Mouse (Mus musculus): ENCODE measurements around the gene Zfp91.
"Not testable (repeated sequence)": the region's sequence is repeated elsewhere in the genome, so short reads cannot be mapped to it uniquely, and the experiment has no call there.

Gene Zfp91

DNA sequence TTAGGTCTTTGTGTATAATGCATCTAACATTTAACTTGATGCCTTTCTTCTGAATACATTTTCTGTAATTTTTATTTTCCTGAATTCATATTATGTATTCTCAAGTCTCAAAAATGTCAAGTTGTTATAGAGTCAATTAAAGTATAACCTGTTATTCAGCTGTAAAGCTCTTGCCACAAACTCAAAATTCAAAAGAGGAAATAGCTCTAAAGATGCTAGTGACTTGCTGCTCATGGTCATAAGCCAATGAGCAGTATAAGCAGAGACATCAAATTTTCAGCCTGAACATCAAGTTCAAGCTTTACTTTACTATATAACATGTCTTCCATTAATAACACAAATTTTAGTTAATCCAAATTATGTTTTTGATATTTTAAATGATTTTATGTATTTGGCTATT, 3.6 kb downstream of the Zfp91 start:
- DNase-seq: no peak

DNA sequence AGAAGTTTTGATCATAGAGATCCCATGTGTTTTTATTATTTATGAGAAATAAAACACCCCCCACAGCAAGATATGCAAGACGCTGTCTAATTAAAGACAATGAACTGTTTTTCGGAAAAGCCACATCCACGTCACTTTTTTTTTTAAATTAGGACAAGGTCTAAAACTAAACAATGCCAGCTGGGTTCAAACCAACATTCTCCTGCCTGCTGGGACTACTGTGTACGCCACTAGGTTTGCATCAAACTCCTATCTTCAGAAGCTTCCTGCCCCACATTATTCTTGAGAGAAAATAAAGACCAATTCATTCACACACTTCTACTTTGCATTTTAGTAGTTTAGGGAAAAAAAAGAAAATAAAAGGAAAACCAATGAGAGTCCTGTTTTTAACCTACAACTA, 8.2 kb downstream of the Zfp91 start:
- no peak for DNase-seq

DNA sequence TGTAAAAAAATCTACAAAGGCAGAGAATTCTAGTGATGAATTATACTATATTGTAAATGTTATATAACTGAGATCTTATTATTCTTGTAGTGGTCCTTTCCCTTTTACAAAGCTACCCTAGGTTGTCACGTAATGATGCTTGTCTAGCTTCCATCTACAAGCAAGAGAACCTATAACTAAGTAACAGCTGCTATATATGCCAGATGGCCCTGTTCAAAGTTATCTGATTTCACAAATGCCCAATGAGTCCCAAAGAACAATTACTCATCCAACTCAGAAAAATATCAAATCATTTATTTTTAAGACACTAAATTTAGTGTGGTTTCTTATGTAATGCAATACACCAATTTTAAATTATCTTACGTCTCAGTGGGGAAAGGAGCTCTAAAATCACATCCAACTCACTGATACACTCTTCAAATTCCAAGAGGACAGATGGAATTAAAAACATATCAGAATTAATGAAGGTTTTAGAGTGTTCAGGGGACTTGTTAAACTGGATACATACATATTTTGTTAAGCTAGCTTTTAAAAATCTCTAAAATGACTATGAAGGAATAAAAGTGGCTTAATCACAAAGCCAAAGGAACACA, 9.0 kb downstream of the Zfp91 start:
- DNase-seq: no peak

DNA sequence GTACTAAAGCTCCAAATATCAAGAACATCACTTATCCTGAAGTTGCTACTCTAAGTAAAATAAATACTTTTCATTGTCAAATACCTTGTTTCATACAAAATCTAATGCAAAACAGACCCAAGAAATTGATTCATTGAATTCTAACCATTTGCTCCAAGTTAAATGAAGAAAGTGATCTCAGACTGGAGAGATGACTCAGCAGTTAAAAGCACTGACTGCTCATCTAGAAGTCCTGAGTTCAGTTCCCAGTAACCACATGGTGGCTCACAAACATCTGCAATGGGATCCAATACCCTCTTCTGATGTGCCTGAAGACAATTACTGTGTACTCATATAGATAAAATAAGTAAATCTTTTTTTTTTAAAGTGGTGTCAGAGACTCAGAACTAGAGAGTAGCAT, 15.5 kb downstream of the Zfp91 start:
- no peak for DNase-seq

DNA sequence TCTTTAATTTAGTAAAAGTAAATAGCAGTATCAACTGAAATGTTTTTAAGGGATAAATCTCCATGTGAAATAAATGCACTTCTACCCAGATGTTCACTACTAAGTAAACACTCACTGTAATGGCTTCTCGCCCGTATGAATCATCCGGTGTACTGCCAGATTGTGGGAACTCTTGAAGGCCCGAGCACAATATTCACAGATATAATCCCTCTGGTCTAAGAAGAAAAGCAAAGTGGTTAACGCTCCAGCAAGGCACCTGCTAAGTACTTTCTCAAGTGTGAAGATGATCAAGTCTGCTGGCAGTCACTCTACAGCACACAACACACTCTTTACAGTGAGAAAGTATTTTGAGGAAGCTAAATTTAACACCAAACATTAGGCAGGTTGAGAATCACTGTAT, 25.0 kb downstream of the Zfp91 start:
- DNase-seq: no peak

DNA sequence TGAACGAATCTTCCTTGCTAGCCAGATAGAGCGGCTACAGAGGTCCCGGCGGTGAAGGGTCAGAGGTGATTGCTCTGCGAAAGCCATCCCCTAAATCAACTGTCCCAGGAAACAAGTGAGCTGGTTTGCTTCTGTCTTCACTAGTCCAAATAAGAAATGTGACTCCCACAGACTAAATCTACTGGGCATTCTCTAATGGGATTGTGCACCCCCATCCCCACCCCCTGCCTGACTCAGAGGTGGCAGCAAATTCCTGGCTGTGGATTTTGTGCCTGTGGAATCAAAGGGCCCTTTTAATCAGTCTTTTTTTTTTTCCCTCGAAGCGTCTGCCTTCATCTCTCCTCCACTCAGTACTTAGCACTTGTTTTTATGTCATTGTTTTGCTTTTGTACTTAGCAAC, 30.6 kb downstream of the Zfp91 start, which contains the start of gene Cntf:
TSS of gene Cntf (minus strand) at position 325 of the 400 bp plus-strand sequence.
- no peak for DNase-seq

DNA sequence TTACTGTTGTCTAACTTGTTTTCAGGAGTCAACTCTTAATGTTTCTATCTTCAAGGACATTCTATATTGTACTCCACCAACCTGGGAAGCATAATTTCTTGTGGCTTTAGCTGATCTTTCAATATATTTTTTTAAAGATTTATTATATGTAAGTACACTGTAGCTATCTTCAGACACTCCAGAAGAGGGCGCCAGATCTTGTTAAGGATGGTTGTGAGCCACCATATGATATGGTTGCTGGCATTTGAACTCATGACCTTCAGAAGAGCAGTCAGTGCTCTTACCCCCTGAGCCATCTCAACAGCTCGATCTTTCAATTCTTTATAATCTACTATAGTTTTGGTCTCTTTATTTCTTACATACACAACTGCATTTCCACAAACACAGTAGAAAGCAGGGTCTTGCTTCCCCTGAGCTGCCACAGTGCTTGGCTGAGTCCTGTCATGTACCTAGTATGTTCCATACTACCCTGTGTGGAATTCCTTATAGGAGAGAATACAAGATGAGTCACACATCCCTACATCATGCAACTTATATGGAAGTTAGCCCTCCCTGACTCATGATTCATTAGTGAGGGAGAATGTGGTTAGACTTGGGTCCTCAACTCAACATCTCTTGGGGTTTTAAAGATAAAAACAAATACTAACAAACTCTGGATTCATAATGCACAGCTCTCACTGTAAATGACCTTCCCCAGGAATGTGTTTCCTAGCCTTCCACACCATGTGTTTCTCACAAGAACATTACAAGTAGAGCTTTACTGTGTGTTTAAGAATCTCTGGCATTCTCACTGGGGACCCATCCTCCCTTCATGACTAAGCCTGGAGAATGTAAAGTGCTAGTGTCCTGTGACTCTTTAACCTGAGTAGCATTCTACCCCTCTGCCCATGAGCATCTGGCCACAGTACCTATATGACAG, 33.5 kb downstream of the Zfp91 start:
- DNase-seq: no peak

DNA sequence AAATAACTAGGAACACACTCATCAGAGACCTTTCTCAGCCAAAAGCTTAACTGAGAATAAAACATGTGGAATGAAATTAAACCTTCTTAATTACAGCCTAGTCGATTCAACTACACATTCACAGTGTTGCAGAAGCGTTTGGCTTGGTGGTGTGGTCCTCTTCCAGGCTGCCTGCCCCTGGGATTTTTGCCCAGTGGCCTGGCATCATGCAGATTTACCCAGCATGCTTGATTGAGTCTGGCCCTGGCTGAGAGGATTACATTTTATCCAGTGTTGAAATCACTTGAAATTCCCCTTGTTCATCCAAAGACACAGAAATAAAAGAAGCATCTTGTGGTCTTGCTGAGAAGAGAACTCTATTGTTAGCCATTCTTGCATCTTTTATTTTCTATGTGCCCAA, 36.3 kb downstream of the Zfp91 start:
- no peak for DNase-seq

DNA sequence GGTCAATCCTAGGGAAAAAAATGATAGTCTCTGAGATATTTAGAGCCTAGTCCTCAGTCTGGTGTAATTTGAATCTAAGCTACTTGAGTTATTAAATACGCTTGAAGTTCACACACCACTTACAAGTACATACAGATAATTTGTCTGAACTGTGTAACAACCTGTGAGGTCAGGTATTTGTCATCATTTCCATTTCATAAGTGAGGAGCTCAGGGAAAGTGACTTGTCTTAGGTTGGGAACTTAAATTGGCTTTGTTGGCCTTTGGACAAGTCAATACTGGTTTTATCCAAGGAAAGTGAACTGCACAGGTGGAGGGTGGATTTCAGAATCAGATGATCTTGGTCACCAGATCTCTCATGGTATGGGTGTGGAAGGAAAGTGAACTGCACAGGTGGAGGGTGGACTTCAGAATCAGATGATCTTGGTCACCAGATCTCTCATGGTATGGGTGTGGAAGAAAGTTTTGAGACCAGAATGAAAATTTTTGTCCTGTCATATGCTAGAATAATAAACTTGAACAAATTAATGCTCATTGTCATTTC, 36.9 kb downstream of the Zfp91 start:
- DNase-seq: no peak

DNA sequence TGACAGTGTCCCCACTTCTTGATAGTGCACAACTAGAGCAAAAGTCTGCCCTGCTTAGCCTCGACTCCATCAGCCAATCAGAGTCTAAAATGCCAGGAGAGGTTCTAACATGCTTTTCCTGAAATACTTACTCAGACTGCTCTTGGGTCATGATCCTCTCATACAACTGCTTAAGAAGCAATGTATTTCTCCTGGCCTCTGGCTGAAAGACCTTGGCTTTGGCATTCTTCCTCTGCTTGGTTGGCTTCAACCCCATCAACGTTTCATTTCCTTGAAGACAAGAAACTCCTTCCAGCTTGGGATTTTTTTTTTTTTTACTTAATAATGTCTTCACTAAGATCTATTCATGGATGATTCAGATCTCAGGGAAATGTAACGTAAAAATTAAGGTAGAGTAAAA, 39.6 kb downstream of the Zfp91 start:
- DNase-seq: no peak

DNA sequence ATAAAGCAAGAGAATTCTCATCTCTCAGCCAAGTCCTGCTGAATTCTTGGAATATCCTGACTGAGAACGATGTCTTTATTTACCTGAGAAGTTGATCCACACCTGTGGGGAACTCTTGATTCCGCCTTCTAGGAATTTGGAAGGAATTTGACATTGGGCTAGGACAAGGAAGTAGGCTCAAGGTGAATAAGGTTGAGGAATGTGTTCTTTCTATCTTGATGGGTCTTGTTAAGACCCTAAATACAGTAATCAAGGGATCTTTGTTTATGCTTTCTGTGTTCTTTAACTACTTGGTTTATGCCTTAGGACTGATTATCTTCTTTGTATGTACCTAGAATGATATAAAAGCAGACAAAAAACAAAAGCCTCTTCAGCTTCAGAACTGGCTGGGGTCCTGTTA, 64.0 kb downstream of the Zfp91 start:
- DNase-seq: no peak

DNA sequence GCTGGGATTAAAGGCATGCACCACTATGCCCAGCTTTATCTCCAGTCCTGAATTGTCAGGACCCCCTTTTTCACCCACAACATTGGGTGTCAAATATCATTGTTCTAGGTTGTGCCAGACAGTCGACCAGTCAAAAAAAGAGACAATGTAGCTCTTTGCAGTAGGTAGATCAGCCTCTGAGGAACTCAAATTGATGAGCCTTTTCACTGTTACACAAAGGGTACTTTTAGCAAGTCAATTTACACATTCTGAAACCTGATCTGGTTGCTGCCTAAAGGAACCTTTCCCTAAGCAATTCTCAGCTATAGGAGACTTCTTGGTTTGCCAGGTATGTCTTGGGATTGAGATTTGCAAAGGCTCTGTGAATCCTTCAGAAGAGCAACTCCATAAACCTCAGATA, 64.9 kb downstream of the Zfp91 start:
- no peak for DNase-seq

DNA sequence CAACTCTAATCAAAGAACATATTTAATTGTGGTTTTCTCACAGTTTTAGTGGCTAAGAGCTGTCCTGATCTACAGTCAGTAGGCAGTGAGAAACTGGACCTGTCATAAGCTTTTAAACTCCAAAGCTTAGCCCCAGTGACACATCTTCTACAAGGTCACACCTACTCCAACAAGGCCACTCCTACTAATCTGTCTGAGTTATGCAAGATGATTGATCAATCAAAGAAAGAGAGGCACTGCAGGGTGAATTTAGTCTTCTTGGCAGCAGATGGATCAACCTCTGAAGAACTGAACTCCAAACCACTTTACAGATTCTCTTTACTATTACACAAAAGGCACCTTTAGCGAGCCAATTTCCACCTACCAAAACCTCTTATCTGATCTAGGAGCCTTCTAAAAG, 70.1 kb downstream of the Zfp91 start:
- no peak for DNase-seq

DNA sequence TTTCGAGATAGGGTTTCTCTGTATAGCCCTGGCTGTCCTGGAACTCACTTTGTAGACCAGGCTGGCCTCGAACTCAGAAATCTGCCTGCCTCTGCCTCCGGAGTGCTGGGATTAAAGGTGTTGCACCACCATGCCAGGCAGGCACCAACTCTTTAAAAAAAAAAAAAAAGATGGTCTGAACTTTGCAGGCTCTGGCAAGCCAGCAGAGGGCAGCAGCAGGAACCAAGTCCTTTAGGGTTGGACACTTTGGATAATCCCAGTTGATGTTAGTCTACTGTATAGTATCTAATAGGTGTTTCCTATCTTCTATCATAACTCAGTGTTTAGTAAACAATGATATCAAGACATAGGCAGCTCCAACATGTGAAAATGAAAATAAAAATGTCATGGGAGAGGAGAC, 73.6 kb downstream of the Zfp91 start:
- DNase-seq: peak; percentile 20

DNA sequence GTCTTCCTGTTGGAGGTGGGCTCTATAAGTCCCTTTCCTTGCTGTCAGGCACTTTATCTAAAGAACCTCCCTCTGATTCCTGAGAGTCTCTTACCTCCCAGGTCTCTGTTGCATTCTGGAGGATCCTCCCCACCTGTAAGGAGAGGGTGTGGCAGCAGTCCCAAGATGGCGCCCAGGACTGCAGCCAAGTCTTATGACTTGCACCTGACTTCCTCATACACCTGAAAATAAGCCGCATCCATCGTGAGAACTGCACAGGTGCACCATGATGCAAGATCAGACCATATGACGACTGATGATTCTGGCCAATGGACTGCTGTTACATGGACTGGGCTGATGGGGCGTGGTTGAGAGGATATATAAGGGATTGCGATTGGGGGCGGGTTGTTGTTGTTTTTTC, 74.3 kb downstream of the Zfp91 start:
- not testable (repeated sequence) for DNase-seq

DNA sequence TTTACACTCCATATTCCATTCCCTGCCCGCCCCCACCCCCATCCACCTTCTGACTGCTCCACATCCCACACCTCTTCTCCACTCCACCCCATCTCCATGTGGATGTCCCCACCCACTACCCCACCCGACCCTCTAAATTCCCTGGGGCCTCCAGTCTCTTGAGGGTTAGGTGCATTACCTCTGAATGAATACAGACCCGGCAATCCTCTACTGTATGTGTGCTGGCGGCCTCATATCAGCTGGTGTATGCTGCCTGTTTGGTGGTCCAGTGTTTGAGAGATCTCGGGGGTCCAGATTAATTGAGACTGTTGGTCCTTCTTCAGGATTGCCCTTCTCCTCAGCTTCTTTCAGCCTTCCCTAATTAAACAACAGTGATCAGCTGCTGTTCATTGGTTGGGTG, 75.0 kb downstream of the Zfp91 start:
- DNase-seq: not testable (repeated sequence)

DNA sequence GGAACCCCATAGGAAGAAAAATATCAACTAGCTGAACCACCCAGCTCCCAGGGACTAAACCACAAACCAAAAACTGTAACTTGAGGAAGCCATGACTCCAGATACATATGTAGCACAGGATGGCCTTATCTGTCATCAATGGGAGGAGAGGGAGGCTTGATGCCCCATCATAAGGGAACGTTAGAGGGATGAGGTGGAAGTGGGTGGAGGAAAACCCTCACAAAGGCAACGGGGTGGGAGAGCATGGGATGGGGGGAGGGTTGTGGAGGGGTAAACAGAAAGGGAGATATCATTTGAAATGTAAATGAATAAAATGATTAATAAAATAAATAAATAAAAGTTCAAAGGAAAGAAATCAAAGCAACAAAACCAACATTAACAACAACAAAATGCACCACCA, 75.5 kb downstream of the Zfp91 start:
- DNase-seq: no peak

DNA sequence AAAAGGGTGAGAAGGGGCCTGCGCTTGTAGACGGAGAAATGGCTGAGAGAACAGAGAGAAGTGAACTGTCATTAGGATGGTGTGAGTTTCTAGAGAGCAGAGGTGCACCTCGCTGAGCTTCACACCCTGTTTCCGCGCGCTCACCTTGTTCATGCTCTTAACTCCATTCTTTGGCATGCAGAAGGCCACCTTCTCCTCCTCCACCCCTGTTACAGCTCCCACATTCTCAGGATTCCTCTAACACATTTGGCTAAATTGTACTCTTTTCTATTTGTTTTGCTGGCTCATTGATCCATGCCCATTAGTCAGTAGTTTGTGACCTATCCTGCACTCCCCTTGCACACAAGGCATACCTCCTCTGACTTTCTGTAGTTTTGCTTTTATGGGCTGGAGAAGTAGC, 76.7 kb downstream of the Zfp91 start:
- DNase-seq: no peak
